Mouse (Mus musculus): Measurements from ENCODE around the gene Snx10.

- no peak for TF ChIP-seq CTCF (IDR thresholded peaks at IDR 0.05; ENCODE audit: low read depth)
- TF ChIP-seq EP300 (IDR thresholded peaks at IDR 0.05; ENCODE audit: low read depth), result no peak
These were observed 67.6 kb downstream of the Snx10 start for GRCm38 (mm10) chr6:51591264-51591663.
